In genomic region chr10:40128497-40128896, GRCm38 (mm10) we compare ENCODE assay signal across 11 mouse cellular contexts. TPM values are rescaled to one million over a fixed set of nuclear protein-coding genes. Genes with fewer than 3 reads are reported as not detected.
DNase-seq lines count a peak whose midpoint lies in the region; ATAC-seq lines count a peak whose summit lies in the region.
"Had no signal": no experiment of that assay in that cellular context is flagged by ENCODE, and none has a peak within 500 bp of the region (broad histone marks: within the 10 kb centered on the region; RNA-seq: fewer than 3 reads in every experiment).

No protein-coding gene starts in this region.

- no peak overlapping the region for H3K9ac ChIP-seq in embryonic facial prominence, embryonic 13.5 days
- H3K9ac ChIP-seq in hindbrain, embryonic 14.5 days, result no peak overlapping the region
- H3K9ac ChIP-seq: forebrain, embryonic 15.5 days had no signal

- H3K36me3 ChIP-seq in embryonic facial prominence, embryonic 13.5 days, result no peaks in the 10 kb centered on the region
- no peaks in the 10 kb centered on the region for H3K36me3 ChIP-seq in embryonic facial prominence, embryonic 10.5 days (replicated peaks)
- no peaks in the 10 kb centered on the region for H3K36me3 ChIP-seq in hindbrain, embryonic 14.5 days (replicated peaks; ENCODE audit: control insufficient read depth, insufficient read depth)
- H3K36me3 ChIP-seq: forebrain, embryonic 15.5 days had no signal

- no peak for DNase-seq in embryonic facial prominence, embryonic 10.5 days (ENCODE audit: low spot score)
- DNase-seq in right cerebral cortex, adult 18-20 months, result peak; percentile 77
- no peak for DNase-seq in right cerebral cortex, postnatal 4 days
- DNase-seq in left cerebral cortex, postnatal 14 days (ENCODE audit: low spot score in 2 of 2), result peak; percentile 36 to 48
- peak; percentile 45 to 58 for DNase-seq in right cerebral cortex, postnatal 36 days (ENCODE audit: low spot score in 2 of 2)
- DNase-seq in layer of hippocampus, postnatal 25 days (ENCODE audit: extremely low spot score in 1 of 2, low spot score in 1 of 2), result no peak
- DNase-seq in hindbrain, embryonic 14.5 days (ENCODE audit: low spot score), result no peak
- DNase-seq: midbrain, embryonic 14.5 days had no signal

- H3K4me1 ChIP-seq in embryonic facial prominence, embryonic 13.5 days, result peaks cover 6% of the 10 kb centered on the region
- H3K4me1 ChIP-seq in embryonic facial prominence, embryonic 10.5 days, result no peaks in the 10 kb centered on the region
- no peaks in the 10 kb centered on the region for H3K4me1 ChIP-seq in hindbrain, embryonic 14.5 days (replicated peaks; ENCODE audit: control insufficient read depth, insufficient read depth, low read length)
- H3K4me1 ChIP-seq: forebrain, embryonic 15.5 days had no signal

- 83% methylated on average over 7 of the region's 7 CpGs for WGBS in embryonic facial prominence, embryonic 13.5 days
- WGBS in embryonic facial prominence, embryonic 10.5 days, result 88% methylated on average over 7 of the region's 7 CpGs
- WGBS in hindbrain, embryonic 14.5 days, result 87% methylated on average over 7 of the region's 7 CpGs

- H3K4me2 ChIP-seq in embryonic facial prominence, embryonic 13.5 days, result no peak overlapping the region
- H3K4me2 ChIP-seq in hindbrain, embryonic 14.5 days (replicated peaks), result no peak overlapping the region
- H3K4me2 ChIP-seq: forebrain, embryonic 15.5 days had no signal

- no peak overlapping the region for H3K4me3 ChIP-seq in embryonic facial prominence, embryonic 13.5 days
- H3K4me3 ChIP-seq in embryonic facial prominence, embryonic 10.5 days, result no peak overlapping the region
- H3K4me3 ChIP-seq in hindbrain, embryonic 14.5 days (replicated peaks; ENCODE audit: low read length), result no peak overlapping the region
- H3K4me3 ChIP-seq: forebrain, embryonic 15.5 days; layer of hippocampus, adult 2 months had no signal

- intact Hi-C loops in left cerebral cortex, postnatal 14 days (cut with DNase I), result no loop called here

- no peak for ATAC-seq in embryonic facial prominence, embryonic 13.5 days (ENCODE audit: insufficient number of reproducible peaks, insufficient read depth, low FRiP score, low TSS enrichment, low read depth)
- ATAC-seq in hindbrain, embryonic 14.5 days (ENCODE audit: low FRiP score), result no peak
- ATAC-seq: forebrain, embryonic 15.5 days had no signal

- no peaks in the 10 kb centered on the region for H3K27me3 ChIP-seq in embryonic facial prominence, embryonic 13.5 days
- no peaks in the 10 kb centered on the region for H3K27me3 ChIP-seq in embryonic facial prominence, embryonic 10.5 days (replicated peaks; ENCODE audit: low read depth, poor library complexity, severe bottlenecking)
- no peaks in the 10 kb centered on the region for H3K27me3 ChIP-seq in hindbrain, embryonic 14.5 days (ENCODE audit: control insufficient read depth, insufficient read depth, low read length)
- H3K27me3 ChIP-seq: forebrain, embryonic 15.5 days had no signal

- 0 out of 2 replicates have a peak overlapping the region, but pooled peaks have one; percentile 2 for H3K27ac ChIP-seq in embryonic facial prominence, embryonic 13.5 days
- H3K27ac ChIP-seq in embryonic facial prominence, embryonic 10.5 days (replicated peaks), result no peak overlapping the region
- H3K27ac ChIP-seq in hindbrain, embryonic 14.5 days, result no peak overlapping the region
- H3K27ac ChIP-seq: forebrain, embryonic 15.5 days; layer of hippocampus, adult 2 months had no signal

- H3K9me3 ChIP-seq in embryonic facial prominence, embryonic 13.5 days, result no peaks in the 10 kb centered on the region
- H3K9me3 ChIP-seq in embryonic facial prominence, embryonic 10.5 days, result no peaks in the 10 kb centered on the region
- H3K9me3 ChIP-seq in hindbrain, embryonic 14.5 days (ENCODE audit: control insufficient read depth, low read length), result no peaks in the 10 kb centered on the region
- H3K9me3 ChIP-seq: forebrain, embryonic 15.5 days had no signal

RNA-seq across cellular contexts. Expression of gene Slc16a10, which starts 13.6 kb away (rescaled TPM):
- polyA plus RNA-seq in embryonic facial prominence, embryonic 13.5 days (2015; fragmentation: Nextera tagmentation; extraction: Ambion mirVana), result 6.8 and 9.5 TPM in 2 replicates
- 6.0 and 7.8 TPM in 2 replicates for polyA plus RNA-seq in embryonic facial prominence, embryonic 10.5 days (2016; fragmentation: Nextera tagmentation; extraction: Ambion mirVana)
- 1 to 10 TPM; 2.7 to 3.9 TPM for total RNA-seq in left cerebral cortex, postnatal 14 days (2021)
- 1 to 10 TPM; 2.9 to 3.1 TPM for total RNA-seq in layer of hippocampus, postnatal 25 days (2021)
- 9.7 and 16.9 TPM in 2 replicates for polyA plus RNA-seq in hindbrain, embryonic 14.5 days (2014; fragmentation: Nextera tagmentation; extraction: Ambion mirVana)

Comparison
In these comparisons a context has a peak if more than half of its experiments do, and no peak if none do; other contexts are left out.
1. DNase-seq: peak in right cerebral cortex, adult 18-20 months (single experiment), left cerebral cortex, postnatal 14 days (2 of 2) and right cerebral cortex, postnatal 36 days (2 of 2); none in embryonic facial prominence, embryonic 10.5 days (single experiment), right cerebral cortex, postnatal 4 days (single experiment), layer of hippocampus, postnatal 25 days (0 of 2) and hindbrain, embryonic 14.5 days (single experiment).